9 mouse cellular contexts compared by ENCODE assay signal in the genomic region with DNA sequence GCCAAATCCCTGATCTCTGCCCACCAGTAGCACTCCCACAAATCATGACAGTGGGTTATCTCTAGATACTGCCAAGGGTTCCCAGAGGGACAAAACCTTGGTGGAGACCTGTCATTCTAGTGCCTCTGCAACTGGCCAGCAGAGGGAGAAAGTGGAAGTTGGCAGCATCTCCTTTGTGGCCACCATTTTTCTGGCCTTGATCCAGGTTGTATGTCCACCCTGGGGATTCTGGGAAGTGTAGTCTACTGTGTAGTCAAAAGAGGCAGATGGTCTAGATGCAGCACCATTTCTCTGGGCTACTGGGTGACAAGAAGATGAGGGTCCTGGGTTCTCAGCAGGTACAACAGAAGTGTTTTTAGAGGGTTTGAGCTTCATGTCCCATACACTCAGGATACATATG.
DNase-seq lines count a peak whose midpoint lies in the region; ATAC-seq and TF ChIP-seq lines count a peak whose summit lies in the region.
"Had no signal": no experiment of that assay in that cellular context is flagged by ENCODE, and none has a peak within 500 bp of the region (broad histone marks: within the 10 kb centered on the region; RNA-seq: fewer than 3 reads in every experiment).

No protein-coding gene starts in this region.

- H3K36me3 ChIP-seq in forebrain, postnatal 0 days (ENCODE audit: insufficient read depth), result no peaks in the 10 kb centered on the region
- H3K36me3 ChIP-seq in forebrain, embryonic 11.5 days (ENCODE audit: control insufficient read depth, insufficient read depth, low read length), result no peaks in the 10 kb centered on the region
- no peaks in the 10 kb centered on the region for H3K36me3 ChIP-seq in midbrain, embryonic 11.5 days (ENCODE audit: control insufficient read depth, insufficient read depth, low read length)
- H3K36me3 ChIP-seq in midbrain, embryonic 13.5 days, result no peaks in the 10 kb centered on the region

- no peak overlapping the region for H3K4me2 ChIP-seq in forebrain, postnatal 0 days (ENCODE audit: low read depth)
- no peak overlapping the region for H3K4me2 ChIP-seq in forebrain, embryonic 11.5 days (ENCODE audit: low read depth, low read length, severe bottlenecking)
- no peak overlapping the region for H3K4me2 ChIP-seq in midbrain, embryonic 11.5 days
- H3K4me2 ChIP-seq in midbrain, embryonic 13.5 days (replicated peaks), result no peak overlapping the region

- H3K9me3 ChIP-seq in forebrain, postnatal 0 days (ENCODE audit: low read length), result no peaks in the 10 kb centered on the region
- no peaks in the 10 kb centered on the region for H3K9me3 ChIP-seq in forebrain, embryonic 11.5 days (ENCODE audit: control insufficient read depth, low read length)
- no peaks in the 10 kb centered on the region; the same call in 1 of the 2 replicates for H3K9me3 ChIP-seq in midbrain, embryonic 11.5 days (ENCODE audit: control insufficient read depth, low read length)
- H3K9me3 ChIP-seq in midbrain, embryonic 13.5 days, result no peaks in the 10 kb centered on the region
- H3K9me3 ChIP-seq: megakaryocyte, embryonic 14.5 days had no signal

- peak; percentile 58 for DNase-seq in forebrain, postnatal 0 days
- no peak for DNase-seq in forebrain, embryonic 11.5 days (ENCODE audit: low spot score)
- peak; percentile 62 for DNase-seq in midbrain, embryonic 11.5 days (ENCODE audit: low spot score, missing footprints)
- peak; percentile 16 for DNase-seq in adrenal gland, postnatal 25 days
- peak; percentile 18 for DNase-seq in induced T-regulatory cell, adult 2 months (ENCODE audit: low read depth)
- DNase-seq in retina, adult 2 months (ENCODE audit: low read depth, low spot score), result peak; percentile 15
- DNase-seq in ovary, adult 18-20 months (ENCODE audit: low spot score), result no peak

- no peaks in the 10 kb centered on the region for H3K27me3 ChIP-seq in forebrain, postnatal 0 days (ENCODE audit: insufficient read depth, low read length)
- H3K27me3 ChIP-seq in forebrain, embryonic 11.5 days (ENCODE audit: control insufficient read depth, insufficient read depth, low read length), result no peaks in the 10 kb centered on the region
- H3K27me3 ChIP-seq in midbrain, embryonic 11.5 days (ENCODE audit: control insufficient read depth, insufficient read depth, low read length), result no peaks in the 10 kb centered on the region
- H3K27me3 ChIP-seq in midbrain, embryonic 13.5 days, result no peaks in the 10 kb centered on the region

- no peaks in the 10 kb centered on the region for H3K4me1 ChIP-seq in forebrain, postnatal 0 days (ENCODE audit: insufficient read depth)
- H3K4me1 ChIP-seq in forebrain, embryonic 11.5 days (replicated peaks; ENCODE audit: control insufficient read depth, insufficient read depth, low read length), result no peaks in the 10 kb centered on the region
- H3K4me1 ChIP-seq in midbrain, embryonic 11.5 days (ENCODE audit: control insufficient read depth, insufficient read depth, low read length), result no peaks in the 10 kb centered on the region
- peaks cover 8% of the 10 kb centered on the region for H3K4me1 ChIP-seq in midbrain, embryonic 13.5 days (replicated peaks)

- no peak overlapping the region for H3K9ac ChIP-seq in forebrain, postnatal 0 days
- no peak overlapping the region for H3K9ac ChIP-seq in forebrain, embryonic 11.5 days (ENCODE audit: low read length)
- H3K9ac ChIP-seq in midbrain, embryonic 11.5 days (ENCODE audit: low read length), result no peak overlapping the region
- H3K9ac ChIP-seq in midbrain, embryonic 13.5 days (replicated peaks), result no peak overlapping the region

- no peak overlapping the region for H3K4me3 ChIP-seq in forebrain, postnatal 0 days (ENCODE audit: low read depth, low read length)
- H3K4me3 ChIP-seq in forebrain, embryonic 11.5 days (ENCODE audit: low read depth, low read length), result no peak overlapping the region
- no peak overlapping the region for H3K4me3 ChIP-seq in midbrain, embryonic 11.5 days (ENCODE audit: low read depth, low read length)
- H3K4me3 ChIP-seq in midbrain, embryonic 13.5 days (replicated peaks), result no peak overlapping the region
- H3K4me3 ChIP-seq: megakaryocyte, embryonic 14.5 days had no signal

- ATAC-seq in forebrain, postnatal 0 days, result no peak
- no peak for ATAC-seq in forebrain, embryonic 11.5 days (replicated peaks; ENCODE audit: low FRiP score)
- ATAC-seq in midbrain, embryonic 11.5 days (ENCODE audit: low FRiP score), result no peak
- ATAC-seq in midbrain, embryonic 13.5 days, result no peak

- no peak overlapping the region for H3K27ac ChIP-seq in forebrain, postnatal 0 days (ENCODE audit: low read depth, low read length)
- H3K27ac ChIP-seq in forebrain, embryonic 11.5 days (ENCODE audit: low read depth, low read length), result no peak overlapping the region
- no peak overlapping the region for H3K27ac ChIP-seq in midbrain, embryonic 11.5 days (ENCODE audit: low read depth, low read length)
- H3K27ac ChIP-seq in midbrain, embryonic 13.5 days, result no peak overlapping the region

- peak; percentile 61 for TF ChIP-seq CTCF in forebrain, postnatal 0 days (IDR thresholded peaks at IDR 0.05; ENCODE audit: low read depth)

Comparison
In these comparisons a context has a peak if more than half of its experiments do, and no peak if none do; other contexts are left out.
1. DNase-seq: peak in forebrain, postnatal 0 days (single experiment), midbrain, embryonic 11.5 days (single experiment), adrenal gland, postnatal 25 days (single experiment), induced T-regulatory cell, adult 2 months (single experiment) and retina, adult 2 months (single experiment); none in forebrain, embryonic 11.5 days (single experiment) and ovary, adult 18-20 months (single experiment).